Mouse (Mus musculus) splenic B cell, adult 2 months (primary cell): ENCODE measurements around the gene Fam69a.
"Not testable (repeated sequence)": the region's sequence is repeated elsewhere in the genome, so short reads cannot be mapped to it uniquely, and the experiment has no call there.

Experiments used
- DNase-seq: peaks from one replicate; pipeline ENCODE4 v3.0.0-alpha.2; 2011; ENCODE audit warnings: low read depth, low spot score
- H3K27me3 ChIP-seq: 2 replicates; pipeline ENCODE4 v1.6.1; 2012; ENCODE audit warnings: mild to moderate bottlenecking, low read length, moderate library complexity, mixed read lengths; ENCODE audit not compliant: control insufficient read depth, poor library complexity, insufficient read depth, severe bottlenecking
- H3K36me3 ChIP-seq: 2 replicates; pipeline ENCODE4 v1.6.1; 2012; ENCODE audit warnings: mild to moderate bottlenecking, low read length, moderate library complexity, mixed read lengths; ENCODE audit not compliant: control insufficient read depth, poor library complexity, insufficient read depth, severe bottlenecking

The Fam69a gene

DNA sequence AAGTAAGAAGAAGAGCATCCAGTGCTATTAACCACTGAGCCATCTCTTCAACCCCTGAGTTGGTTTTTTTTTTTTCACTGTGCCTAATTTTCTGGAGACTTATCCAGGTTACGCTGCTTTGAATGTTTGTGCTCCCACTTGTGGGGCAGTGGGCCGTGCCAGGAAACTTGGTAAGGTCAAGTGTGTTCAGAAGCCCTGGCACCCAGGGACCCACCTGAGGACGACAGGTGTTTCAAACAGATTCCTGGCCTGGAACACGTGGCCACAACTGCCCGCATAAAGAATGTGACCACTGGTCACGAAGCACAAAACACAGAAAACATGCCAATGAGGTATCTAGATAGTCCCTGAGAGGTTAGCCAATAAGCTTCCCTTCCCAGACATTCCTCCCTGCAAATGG is 43.4 kb downstream of the Fam69a start:
- DNase-seq: no peak
- H3K27me3 ChIP-seq: no peaks in the 10 kb centered on the region
- no peaks in the 10 kb centered on the region for H3K36me3 ChIP-seq

DNA sequence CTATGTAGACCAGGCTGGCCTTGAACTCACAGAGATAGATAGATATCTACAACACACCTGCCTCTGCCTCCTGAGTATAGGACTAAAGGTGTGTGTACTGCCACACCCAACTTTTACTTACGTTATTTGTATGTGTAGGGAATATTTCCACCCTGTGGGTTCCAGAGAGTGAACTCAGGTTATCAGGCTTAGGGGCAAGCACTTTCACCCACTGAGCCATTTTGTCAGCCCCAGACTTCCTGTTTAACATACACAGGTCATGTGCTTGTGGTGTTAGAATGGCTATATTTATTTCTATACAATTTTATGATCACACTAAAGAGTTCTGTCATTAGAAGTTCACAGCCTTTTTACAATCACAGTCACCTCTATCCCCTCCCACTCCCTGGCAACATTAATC is 43.9 kb downstream of the Fam69a start:
- Histone ChIP-seq H3K36me3 (no peaks in the 10 kb centered on the region), H3K27me3 (no peaks in the 10 kb centered on the region)
- DNase-seq: peak; percentile 88

DNA sequence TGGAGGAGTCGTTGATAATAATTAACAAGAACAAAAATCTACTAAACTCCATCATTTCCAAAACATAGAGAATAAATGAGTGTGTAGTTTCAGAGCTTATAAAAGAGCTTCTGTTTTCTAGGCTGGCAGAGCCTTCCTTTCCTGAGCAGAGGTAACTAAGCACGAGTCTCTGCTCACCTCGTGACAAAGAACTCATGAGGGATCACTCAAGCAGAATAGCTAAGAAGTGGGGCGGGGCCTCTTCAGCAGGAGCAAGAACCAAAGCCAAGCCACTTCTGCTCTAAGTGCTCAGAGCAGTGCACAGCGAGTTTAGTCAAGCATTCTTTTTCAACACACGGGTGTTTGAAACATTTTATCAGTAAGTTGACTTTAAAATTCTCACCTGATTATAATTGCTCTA is 45.7 kb downstream of the Fam69a start:
- Histone ChIP-seq H3K36me3 (no peaks in the 10 kb centered on the region), H3K27me3 (no peaks in the 10 kb centered on the region)
- DNase-seq: peak; percentile 97

DNA sequence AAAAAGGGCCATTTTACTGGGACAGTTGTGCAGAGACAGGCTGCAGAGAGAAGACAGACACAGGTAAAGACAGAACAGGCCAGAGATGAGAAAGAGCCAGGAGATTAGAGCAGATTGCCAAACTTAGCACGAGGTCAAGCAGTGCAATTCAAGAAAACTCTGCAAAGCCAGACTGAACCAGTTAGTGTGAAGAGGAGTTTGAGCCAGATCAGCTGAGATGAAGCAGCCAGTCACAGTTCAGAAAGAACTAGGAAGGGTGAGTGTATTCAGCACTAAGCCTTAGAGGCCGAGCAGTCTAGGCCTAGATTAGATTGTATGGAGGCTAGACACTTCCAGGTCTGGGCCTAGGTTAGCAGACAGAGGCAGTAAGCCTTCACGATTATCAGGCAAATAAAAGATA is 47.2 kb downstream of the Fam69a start:
- no peak for DNase-seq
- Histone ChIP-seq H3K27me3 (no peaks in the 10 kb centered on the region), H3K36me3 (no peaks in the 10 kb centered on the region)

DNA sequence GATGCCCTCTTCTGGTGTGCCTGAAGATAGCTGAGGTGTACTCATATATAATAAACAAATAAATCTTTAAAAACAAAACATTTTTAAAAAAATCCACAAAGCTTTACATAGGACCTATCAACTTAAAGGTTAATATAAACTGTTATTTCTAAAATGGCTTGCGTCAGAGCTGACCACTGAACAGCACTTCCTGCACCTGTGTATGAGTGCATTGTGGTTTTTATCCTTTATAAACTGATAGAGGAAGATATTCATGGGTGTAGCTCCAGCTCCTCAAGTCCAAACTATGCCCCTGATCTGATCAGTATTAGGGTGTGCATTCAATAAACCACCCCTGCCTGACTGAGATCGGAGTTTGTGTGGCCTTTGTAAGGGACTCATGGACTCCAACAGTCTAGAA is 48.0 kb downstream of the Fam69a start:
- H3K27me3 ChIP-seq: no peaks in the 10 kb centered on the region
- H3K36me3 ChIP-seq: no peaks in the 10 kb centered on the region
- peak; percentile 67 for DNase-seq

DNA sequence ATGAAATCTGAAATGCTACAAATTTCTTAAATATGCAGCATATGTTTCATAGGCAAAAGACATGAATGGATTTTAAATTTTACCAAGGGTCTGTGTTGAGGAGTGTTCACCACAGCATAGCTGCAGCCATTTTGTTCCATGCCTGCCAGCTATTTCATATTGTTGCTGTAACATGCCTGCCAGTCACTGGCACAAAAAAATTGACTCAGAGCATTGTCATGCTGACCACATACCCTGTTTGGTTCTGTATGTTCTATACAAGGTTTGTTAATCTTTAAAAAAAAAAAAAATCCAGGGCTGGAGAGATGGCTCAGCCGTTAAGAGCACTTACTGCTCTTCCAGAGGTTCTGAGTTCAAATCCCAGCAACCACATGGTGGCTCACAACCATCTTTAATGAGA is 48.4 kb downstream of the Fam69a start:
- H3K27me3 ChIP-seq, DNase-seq, H3K36me3 ChIP-seq: not testable (repeated sequence)

DNA sequence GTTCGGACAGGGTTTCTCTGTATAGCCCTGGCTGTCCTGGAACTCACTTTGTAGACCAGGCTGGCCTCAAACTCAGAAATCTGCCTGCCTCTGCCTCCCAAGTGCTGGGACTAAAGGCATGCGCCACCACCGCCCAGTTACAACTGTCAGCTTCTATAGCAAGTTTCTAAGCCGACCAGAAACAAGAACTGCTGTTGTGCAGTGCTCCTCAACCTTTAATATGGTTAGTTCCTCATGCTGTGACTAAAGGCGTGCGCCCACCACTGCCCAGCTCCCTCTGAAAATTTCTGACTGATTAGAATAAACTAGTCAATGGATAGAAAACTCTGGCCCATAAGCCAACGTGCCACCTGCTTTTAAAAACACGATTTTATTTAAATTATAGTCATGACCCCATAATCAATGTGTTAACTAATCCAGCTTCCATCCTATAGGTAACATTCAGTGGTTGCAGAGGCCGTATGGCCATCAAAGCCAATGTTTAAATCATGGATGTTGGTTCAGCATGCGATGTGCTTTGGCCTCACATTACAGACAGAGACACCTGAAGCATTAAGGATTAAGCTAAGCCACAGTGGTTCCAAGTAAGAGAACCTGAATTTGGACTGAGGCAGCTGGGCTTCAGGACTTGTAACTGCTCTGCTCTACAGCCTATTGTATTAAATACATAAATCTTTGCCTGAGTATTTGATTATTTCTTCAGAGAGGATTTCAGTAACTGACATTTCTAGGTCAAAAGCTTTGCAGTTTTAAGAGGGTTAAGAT is 50.1 kb downstream of the Fam69a start:
- Histone ChIP-seq H3K27me3 (no peaks in the 10 kb centered on the region), H3K36me3 (no peaks in the 10 kb centered on the region)
- peak; percentile 55 for DNase-seq

DNA sequence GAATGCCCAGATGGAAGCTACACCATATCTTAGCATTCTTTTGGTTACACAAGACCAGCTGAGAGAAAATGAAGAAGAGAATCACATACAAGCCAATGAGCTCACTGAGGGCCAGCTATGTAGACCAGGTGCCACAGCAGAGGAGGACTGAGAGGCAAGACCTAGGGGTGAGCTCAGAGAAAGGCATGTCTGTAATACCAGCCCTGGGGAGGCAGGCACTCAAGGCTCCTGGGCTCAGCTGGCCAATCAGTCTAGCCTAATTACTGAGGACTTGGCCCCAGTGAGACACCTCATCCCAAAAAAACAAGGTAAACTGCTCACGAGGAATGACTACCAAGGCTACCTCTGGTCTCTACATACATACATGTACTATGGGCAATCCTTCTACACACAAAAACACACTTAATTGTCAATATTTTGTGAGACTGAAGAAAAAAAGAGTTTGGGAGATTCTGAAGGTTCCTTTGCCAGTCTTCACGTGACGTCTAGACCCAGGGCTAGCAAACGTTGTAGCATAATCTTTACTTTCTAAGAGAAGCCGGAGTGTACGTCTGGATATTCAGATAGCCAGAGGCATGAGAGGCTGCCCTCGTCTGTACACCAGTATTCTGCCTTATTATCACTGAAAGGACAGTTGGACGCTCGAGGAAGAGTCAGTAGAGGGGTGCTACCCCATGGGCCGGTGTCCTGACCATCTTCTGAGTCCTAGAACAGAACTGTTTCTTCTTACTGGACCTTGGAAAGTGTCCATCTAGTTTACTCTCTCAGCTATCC is 51.9 kb downstream of the Fam69a start:
- H3K27me3 ChIP-seq: no peaks in the 10 kb centered on the region
- no peaks in the 10 kb centered on the region for H3K36me3 ChIP-seq

DNA sequence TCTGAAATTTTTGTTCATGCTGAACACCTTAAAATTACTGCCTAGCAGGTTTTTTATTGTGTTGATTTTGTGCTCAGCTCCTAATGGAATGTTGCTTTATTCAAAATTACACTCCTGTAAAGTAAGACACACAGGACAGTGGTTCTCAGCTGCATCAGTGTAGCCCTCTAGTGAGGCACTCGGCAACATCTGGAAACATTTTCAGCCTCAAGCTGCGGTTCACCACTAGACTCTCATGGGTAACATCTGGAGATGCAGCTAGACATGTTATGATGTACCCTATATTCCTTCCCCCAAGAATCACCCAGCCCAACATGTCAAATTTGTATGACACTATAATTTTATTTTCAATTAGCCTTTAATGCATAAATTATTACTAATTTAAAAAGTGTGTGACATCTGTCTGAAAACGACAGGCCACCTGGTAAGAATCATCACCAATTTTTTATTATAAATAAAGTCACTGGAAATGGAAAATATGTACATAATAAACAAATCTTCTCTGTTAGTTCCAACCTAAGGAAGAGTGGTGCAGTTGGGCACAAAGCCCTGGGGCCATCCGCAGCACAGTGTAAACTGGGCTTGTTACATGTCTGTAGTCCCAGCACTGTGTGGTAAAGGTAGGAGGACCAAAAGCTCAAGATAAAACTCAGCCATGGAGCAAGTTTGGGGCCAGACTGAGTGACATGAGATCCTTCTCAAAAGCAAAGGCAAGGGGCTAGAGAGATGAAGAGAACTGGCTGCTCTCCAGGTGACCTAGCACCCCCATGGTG is 53.5 kb downstream of the Fam69a start:
- H3K36me3 ChIP-seq: no peaks in the 10 kb centered on the region
- peak; percentile 42 for DNase-seq
- no peaks in the 10 kb centered on the region for H3K27me3 ChIP-seq

More for the DNA sequence above, 51.9 kb downstream of the Fam69a start:
- DNase-seq: no peak

DNA sequence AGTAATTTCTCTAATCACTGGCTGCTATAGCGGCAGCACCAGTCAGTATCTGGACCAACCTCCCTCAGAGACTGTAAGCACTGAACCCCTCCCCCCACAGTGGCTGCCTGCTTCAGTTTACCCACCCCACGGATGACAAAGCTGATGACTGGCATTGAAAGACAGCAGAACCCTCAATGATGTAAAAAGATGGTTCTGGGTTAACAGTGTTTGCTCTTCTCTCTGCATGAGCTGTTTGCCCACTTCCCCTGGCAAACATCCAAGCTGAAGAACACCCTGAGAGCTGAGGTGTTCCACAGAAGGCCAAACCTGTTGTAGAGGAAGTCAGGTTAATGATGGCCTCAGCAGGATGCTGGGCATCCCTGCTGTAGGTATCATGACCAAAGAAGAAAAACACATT is 54.3 kb downstream of the Fam69a start:
- H3K27me3 ChIP-seq: no peaks in the 10 kb centered on the region
- peak; percentile 90 for DNase-seq
- no peaks in the 10 kb centered on the region for H3K36me3 ChIP-seq

DNA sequence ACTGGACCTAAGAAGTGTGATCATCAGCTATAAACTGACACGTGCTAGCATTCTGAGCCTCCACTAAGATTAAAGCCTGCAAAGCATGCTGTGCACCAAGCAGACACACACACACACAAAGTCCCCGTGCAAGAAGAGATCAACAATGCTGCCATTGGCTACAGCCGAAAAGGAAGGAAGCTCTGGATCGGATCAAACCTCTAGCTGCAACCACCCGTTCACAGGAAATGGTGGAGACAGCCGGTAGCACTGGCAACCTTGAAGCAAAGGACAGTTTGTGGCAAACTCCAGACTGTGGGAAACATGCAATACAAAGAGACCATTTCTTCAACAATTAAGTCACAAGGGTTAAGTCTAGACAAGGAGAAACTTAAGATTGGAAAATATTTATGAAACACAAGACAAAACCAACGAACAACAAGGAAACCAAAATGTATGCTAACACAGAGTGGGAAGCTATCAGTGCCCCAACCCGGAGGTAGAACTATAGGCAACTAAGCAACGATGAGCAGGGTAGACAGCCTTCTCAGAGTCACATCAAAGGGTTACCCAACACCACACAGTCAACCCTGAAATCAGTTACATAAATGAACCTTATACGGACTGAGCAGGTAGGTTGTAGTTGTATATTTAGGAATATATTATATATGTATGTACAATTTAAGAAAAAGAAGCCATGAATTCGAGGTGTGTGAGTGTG is 60.2 kb downstream of the Fam69a start:
- DNase-seq: peak; percentile 51
- H3K27me3 ChIP-seq: no peaks in the 10 kb centered on the region
- peaks cover 2% of the 10 kb centered on the region for H3K36me3 ChIP-seq

DNA sequence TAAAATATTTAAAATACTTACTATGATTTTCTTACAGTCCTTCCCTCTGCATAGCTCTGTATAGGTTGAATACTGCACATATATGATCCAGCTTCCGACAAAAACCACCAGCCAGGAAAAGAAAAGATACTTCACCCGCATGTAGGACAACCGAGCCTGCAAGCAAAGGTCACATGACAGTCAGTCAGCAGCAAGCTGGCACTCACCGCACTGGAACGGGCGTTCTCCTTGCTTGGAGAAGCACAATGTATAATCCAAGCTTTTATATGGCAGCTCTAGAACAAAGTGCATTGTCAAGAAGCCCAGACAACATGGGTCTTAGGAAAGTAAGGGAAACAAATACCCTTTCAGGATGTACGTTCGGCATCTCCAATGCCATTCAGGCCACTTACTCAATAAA is 62.3 kb downstream of the Fam69a start:
- DNase-seq: no peak
- Histone ChIP-seq H3K27me3 (no peaks in the 10 kb centered on the region), H3K36me3 (peaks cover 3% of the 10 kb centered on the region)

DNA sequence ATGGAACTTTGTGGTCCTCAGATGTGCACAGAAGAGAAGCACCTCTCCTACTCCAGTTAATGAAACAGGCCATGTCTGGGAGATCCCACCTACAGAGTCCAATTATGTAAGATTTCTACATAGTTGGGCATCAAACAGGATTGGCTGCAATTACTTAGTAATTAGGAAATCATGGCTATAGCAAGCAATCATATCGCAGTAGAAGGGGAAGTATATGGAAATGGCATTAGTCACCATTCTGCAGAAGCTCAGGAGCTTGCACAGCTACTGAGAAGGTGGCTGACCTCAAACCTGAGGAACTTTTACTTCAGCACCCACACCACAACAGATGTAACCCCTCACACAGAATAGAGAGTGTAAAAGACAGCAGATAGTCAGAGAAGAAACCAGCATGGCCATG is 64.0 kb downstream of the Fam69a start:
- Histone ChIP-seq H3K36me3 (peaks cover 3% of the 10 kb centered on the region), H3K27me3 (no peaks in the 10 kb centered on the region)
- DNase-seq: no peak

DNA sequence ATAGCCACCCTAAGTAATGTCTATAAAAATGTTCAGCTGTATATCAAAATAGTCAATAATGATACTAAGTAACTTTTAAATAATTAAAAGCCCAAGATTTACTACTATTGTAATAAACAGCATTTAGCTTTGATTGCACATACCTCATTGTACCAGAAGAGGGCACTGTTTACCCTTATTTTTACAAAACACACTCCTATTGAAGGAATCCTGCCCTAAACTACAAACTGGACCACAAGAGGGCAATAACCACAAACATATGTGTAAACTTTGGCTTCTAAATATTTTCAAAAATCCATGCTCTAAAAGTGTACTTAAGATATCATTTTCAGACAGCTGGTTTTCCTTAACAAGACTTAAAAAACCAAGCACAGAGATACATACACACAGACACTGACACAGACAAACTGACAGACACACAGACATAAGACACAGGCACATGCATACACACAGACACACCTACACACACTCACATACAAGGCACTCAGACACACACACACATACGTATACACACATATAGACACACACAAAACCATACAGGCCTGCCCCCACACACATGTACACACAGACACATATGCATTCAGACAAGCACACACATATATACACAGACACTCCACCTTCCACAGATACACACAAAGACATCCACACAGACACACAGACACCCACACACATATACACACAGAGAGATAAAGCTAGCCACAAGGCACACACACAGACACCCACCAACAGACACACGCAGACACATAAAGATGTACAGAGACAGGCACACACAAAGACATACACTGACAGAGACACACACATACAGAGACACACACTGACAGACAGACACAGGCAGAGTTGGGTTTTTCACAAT is 65.3 kb downstream of the Fam69a start:
- peak; percentile 93 for DNase-seq
- Histone ChIP-seq H3K36me3 (peaks cover 6% of the 10 kb centered on the region), H3K27me3 (no peaks in the 10 kb centered on the region)
